Mouse (Mus musculus) fibroblast of lung, adult 2 months (primary cell): Measurements from ENCODE around the gene Tmem182.

ENCODE experiments used
- DNase-seq: peaks from one replicate; pipeline ENCODE4 v3.0.0-alpha.2; 2011; ENCODE audit warnings: low read depth

Gene Tmem182

GRCm38 (mm10) chr1:40805351-40805750 lies at the start of gene Tmem182:
Gene Tmem182, plus strand, starts transcription at chr1:40805601.
- DNase-seq, result no peak

- no peak for DNase-seq
Measured at GRCm38 (mm10) chr1:40759751-40760445, 45.5 kb upstream of the Tmem182 start.

DNA sequence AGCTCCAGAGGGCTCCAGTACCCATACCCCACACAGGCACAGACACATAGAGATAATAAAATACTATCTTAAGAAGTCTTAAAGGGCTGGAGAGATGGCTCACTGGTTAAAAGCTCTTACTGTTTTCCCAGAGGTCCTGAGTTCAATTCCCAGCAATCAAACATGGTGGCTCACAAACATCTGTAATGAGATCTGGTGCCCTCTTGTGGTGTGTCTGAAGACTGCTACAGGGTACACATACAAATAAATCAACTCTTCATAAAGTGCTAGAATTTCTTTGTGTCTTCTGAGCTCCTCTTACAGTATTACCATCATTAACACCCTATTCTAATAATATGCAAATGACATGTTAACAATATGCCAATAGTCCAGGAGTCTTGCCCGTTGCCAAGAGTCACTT lies 41.4 kb upstream of the Tmem182 start:
- DNase-seq, result no peak

- DNase-seq, result no peak
Measured at GRCm38 (mm10) chr1:40764701-40765275, 40.6 kb upstream of the Tmem182 start.

- DNase-seq, result no peak
Measured at GRCm38 (mm10) chr1:40765521-40765920, 39.9 kb upstream of the Tmem182 start.

GRCm38 (mm10) chr1:40767588-40767987 lies 37.8 kb upstream of the Tmem182 start:
- DNase-seq, result no peak

DNA sequence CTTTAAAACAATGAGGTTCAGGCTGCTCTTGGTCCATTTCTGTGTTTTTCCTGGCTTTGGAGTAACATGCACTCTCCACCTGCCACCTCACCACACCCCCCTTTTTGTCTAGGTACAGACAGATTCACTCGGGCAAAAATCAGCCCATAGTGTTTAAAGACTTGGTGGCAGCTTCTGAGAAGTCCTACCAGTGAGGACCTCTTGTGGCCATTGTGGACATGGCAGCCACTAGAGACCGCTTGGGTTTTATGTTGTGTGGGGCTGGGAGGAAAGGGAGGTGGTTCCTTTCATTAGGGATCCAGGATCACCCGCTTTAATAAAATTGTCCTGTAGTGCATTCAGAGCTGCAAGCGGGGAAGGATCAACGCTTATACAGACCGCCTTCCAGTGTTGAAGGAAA lies 36.8 kb upstream of the Tmem182 start:
- no peak for DNase-seq

DNA sequence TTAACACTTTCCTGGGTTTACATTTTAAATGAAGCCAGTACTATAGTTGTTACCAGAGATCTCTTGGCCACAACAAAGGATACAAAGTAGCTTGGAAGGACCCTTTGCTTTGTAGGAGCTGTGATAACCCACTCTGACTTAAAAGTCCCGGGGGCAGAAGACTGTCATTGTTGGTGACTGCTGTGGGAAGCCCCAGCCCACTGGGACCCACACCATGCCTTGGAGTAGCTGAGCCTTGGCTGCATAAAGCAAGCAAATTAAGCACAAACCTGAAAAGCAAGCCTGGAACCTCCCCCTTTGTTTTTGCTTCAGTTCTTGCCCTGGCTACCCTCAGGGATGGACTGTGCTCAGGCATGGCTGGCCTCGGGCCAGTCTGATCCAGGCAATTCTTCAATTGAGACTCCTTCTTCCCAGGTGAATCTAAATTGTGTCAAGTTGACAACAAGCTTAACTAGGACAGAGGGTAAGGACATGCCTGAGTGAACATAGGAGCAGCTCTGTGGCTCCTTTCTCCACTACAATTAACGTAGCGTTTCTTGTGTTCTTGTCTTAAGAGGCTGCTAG lies 36.0 kb upstream of the Tmem182 start:
- no peak for DNase-seq

GRCm38 (mm10) chr1:40771196-40771970 lies 34.0 kb upstream of the Tmem182 start:
- no peak for DNase-seq

DNA sequence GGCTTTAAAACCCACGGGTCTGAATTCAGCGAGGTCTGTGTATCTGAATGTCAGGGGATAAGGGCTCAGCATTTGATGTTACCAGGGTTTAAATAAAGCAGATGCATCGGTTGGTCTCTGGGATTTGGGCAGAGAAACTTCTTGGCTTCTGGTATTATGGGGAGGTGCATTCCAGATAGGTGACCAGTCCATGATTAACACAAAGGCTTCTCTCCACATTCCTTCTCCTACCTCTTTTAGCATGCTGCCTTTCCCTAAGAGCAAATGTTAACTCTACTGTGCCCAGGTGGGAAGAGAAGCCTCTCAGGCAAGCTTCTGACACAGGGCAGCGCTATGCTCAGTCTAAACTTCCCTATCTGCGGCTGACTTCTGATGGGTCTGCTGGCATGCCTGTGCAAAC lies 32.2 kb upstream of the Tmem182 start:
- no peak for DNase-seq

DNA sequence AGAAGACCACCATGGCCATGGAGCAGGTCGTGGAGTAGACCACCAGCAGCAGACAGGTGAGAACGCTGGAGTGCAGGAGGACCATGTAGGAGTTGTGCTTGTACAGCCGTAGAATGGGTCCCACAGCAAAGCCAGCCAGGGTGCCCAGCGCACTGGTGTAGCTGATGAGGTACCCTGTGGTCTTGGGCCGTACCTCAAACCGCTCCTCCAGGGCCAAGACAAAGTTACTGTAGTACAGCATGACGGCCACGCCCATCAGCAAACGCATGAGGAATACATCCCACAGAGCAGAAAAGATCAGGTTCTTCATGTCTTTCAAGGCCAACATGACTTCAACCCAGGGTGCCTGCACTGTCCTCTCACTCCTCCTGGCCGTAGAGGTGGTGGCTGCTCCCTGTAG lies 31.4 kb upstream of the Tmem182 start:
- DNase-seq, result no peak

DNA sequence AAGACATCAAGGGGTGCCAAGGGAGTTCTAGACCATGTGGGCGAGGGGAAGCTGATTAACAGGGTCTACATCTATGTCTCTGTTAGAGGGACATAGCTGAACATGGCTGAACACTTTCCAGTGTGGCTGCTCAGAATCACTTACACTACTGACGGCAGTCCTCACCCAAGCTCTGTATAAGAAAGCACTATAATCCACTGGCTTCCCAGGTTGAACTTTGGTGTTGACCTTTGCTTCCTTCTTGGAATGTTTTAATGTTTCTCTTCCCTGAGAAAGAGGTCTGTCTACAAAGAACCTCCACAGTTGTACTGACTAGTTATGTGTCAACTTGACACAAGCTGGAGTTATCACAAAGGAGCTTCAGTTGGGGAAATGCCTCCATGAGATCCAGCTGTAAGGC lies 29.3 kb upstream of the Tmem182 start:
- no peak for DNase-seq

DNA sequence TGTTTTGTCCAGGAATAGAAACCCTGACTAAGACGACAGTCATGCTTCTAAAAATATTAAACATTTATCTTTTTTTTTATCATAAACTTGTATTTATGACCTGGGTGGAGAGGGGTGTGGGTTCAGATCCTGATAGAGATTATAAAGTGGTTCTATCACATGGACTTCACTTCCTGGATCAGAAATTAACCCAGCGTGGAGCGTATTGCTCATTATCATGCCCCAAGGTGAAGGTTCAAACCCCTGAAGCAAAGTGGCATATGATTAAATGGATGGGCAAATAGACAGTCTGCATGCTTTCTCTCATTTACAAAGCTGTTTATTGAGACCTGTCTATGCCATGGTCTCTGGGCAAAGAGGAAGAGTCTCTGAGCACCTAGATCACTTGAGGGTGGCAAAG lies 28.6 kb upstream of the Tmem182 start:
- no peak for DNase-seq

GRCm38 (mm10) chr1:40783450-40783849 lies 22.0 kb upstream of the Tmem182 start:
- no peak for DNase-seq

- DNase-seq, result no peak
Measured at GRCm38 (mm10) chr1:40784306-40784705, 21.1 kb upstream of the Tmem182 start.

- no peak for DNase-seq
Measured at GRCm38 (mm10) chr1:40785876-40786445, 19.4 kb upstream of the Tmem182 start.

DNA sequence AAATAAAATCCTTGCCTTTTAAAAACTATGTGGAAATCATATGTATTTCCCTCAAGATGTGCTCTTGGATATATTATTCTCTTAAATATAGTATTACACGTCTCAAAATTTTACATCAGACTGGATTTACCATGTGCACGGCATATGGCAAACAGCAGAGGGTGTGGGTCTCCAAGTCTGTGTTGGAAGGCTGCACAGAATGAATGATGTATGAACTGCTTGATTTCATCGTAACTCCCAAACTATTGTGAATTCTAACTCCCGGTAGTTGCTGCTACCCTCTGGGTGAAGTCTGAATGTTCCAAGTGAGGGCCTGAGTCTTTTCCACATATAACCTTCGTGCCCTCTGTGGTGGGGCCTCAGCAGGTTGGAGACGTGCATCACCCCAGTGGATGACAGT lies 16.4 kb upstream of the Tmem182 start:
- no peak for DNase-seq

DNA sequence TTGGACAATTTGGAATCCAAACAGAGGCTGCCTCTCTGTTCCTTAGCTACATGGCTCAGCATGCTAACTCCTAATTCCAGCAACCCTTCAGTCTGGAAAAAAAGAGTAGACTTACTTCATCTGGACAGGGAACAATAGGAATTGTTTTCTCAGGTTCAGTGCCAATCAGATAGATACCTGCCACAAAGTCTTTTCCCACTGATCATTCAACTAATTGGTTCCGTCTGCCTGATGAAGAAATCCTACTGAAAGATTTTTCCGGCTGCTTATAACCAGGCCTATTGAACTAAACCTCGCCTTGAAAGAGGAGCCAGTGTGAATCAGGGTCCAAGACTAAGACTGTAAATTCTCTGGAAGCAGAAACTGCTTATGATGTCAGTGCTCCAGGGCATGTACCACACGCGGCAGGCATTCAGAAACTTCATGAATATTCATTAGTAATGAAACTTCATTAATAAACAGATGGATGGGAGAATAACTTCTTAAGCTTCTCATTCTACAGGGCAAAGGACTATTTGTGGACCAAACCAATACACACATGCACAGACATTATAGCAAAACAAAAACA lies 15.7 kb upstream of the Tmem182 start:
- peak; percentile 69 for DNase-seq

DNA sequence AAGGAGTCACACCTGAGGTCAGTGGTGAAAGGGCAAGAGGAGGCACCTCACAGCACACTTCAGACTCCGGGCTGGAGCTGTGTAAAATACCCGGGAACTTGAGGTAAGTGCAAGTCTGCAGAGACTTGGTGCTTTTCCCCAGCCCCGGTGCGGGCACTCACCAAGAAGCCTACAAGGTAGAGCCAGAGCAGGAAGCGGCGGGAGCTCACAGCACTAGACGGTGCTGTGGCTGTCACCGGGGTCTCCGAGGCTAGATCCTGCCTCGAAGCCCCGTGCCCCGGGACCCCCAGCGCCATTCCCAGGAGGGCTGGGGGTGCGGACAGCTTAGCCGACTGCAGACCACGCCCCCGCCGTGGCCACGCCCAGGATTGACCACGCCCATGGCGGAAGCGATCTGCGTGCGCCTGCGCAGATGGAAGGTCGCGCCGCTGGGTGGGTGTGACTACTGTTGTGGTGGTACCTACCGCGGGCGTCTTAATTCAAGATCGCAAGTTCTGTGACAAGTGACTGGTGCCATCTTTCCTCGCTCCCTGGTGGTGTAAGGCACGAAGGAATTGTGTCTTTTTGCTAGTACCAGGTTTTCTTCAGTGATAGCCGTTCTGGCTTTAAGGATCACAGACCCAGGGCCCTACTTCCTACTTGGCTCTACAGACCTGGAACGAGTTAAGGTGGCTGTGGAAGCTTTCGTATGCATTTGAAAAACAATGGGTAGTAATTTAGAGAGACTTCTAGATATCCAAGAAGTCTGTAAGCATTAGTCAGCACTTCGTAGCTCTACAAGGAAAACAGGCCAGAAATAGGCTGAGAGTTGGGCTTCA lies 14.9 kb upstream of the Tmem182 start, which contains the start of gene Mfsd9:
Gene Mfsd9 (minus strand): TSS at position 364 of the 818 bp plus-strand sequence.
- DNase-seq, result peak; percentile 78

DNA sequence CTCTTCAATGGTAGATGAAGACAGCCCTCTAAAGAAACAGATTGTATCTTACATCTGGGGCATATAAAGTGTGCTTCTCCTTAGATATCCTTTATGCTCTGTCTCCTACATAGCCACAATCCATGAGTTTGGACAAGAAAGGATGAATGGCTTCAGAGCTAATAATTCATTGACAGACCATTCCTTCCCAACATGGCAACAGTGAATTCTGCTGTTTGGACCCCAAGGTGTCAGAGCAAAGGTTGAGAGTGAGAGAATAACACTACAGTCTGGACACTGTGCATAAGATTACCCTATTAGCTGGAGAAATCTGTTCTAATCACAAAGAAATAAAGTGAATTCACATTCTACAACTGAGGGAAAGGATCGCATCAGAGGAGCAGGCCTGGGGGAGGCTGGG lies 9.9 kb upstream of the Tmem182 start:
- DNase-seq, result no peak

- DNase-seq, result peak; percentile 30
Measured at GRCm38 (mm10) chr1:40797348-40797747, 8.1 kb upstream of the Tmem182 start.
